ENCODE assay signal across 19 mouse cellular contexts in the genomic region with DNA sequence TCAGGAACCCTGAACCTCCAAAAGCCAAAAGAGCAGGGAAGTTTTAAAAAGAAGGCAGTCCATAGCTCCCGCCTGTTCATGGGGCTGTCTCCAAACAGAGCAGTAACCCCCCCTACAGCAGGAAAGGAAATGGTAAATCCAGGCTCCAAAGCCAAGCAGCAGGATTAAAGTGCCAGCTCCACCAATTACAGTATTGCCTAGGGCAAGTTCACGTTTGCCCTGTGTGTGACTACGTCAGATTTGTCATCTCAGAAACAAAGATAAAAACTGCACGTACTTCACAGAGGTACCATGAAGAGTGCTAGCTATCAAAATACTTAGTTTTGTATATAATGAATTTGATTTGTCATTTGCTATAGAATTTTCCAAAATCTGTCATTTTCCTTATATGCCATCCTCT. TPM values are rescaled to one million over a fixed set of nuclear protein-coding genes. Genes with fewer than 3 reads are reported as not detected.
"Had no signal": no experiment of that assay in that cellular context is flagged by ENCODE, and none has a peak within 500 bp of the region (broad histone marks: within the 10 kb centered on the region; RNA-seq: fewer than 3 reads in every experiment).

No protein-coding gene starts in this region.

- H3K27me3 ChIP-seq: intestine, embryonic 15.5 days; kidney, embryonic 15.5 days; liver, embryonic 13.5 days; neural tube, embryonic 13.5 days; stomach, embryonic 15.5 days had no signal

- H3K4me1 ChIP-seq: intestine, embryonic 15.5 days; kidney, embryonic 15.5 days; liver, embryonic 13.5 days; neural tube, embryonic 13.5 days; stomach, embryonic 15.5 days had no signal

- H3K4me2 ChIP-seq: intestine, embryonic 15.5 days; kidney, embryonic 15.5 days; liver, embryonic 13.5 days; neural tube, embryonic 13.5 days; stomach, embryonic 15.5 days had no signal

- H3K36me3 ChIP-seq: intestine, embryonic 15.5 days; kidney, embryonic 15.5 days; liver, embryonic 13.5 days; neural tube, embryonic 13.5 days; stomach, embryonic 15.5 days had no signal

- H3K27ac ChIP-seq: intestine, embryonic 15.5 days; kidney, embryonic 15.5 days; liver, embryonic 13.5 days; macrophage; neural tube, embryonic 13.5 days; stomach, embryonic 15.5 days had no signal

- DNase-seq: kidney, adult 11 months; kidney, postnatal 14 days; kidney, postnatal 4 days; left cerebral cortex, postnatal 4 days; liver, embryonic 13.5 days; lung, adult 2 months; retina, postnatal 1 day; right cerebral cortex, postnatal 25 days; spleen, adult 18-20 months; thymus, postnatal 25 days had no signal

- H3K4me3 ChIP-seq: intestine, embryonic 15.5 days; kidney, embryonic 15.5 days; liver, embryonic 13.5 days; myocyte; neural tube, embryonic 13.5 days; stomach, embryonic 15.5 days had no signal

- ATAC-seq: intestine, embryonic 15.5 days had no signal

- H3K9me3 ChIP-seq: intestine, embryonic 15.5 days; kidney, embryonic 15.5 days; liver, embryonic 13.5 days; neural tube, embryonic 13.5 days; stomach, embryonic 15.5 days had no signal

- H3K9ac ChIP-seq: intestine, embryonic 15.5 days; kidney, embryonic 15.5 days; liver, embryonic 13.5 days; neural tube, embryonic 13.5 days; stomach, embryonic 15.5 days had no signal

RNA-seq across cellular contexts. Expression of gene Plch1, which starts 55.1 kb away (rescaled TPM):
- total RNA-seq: megakaryocyte, adult 5-6 weeks; neutrophil, adult 5-6 weeks had no signal
- polyA plus RNA-seq: liver, adult 2 months; macrophage had no signal
